In genomic region chr8:90346880-90347535, GRCm38 (mm10) we compare ENCODE assay signal across 9 mouse cellular contexts. TPM values are rescaled to one million over a fixed set of nuclear protein-coding genes. Genes with fewer than 3 reads are reported as not detected.
DNase-seq lines count a peak whose midpoint lies in the region; ATAC-seq and TF ChIP-seq lines count a peak whose summit lies in the region.
"Had no signal": no experiment of that assay in that cellular context is flagged by ENCODE, and none has a peak within 500 bp of the region (broad histone marks: within the 10 kb centered on the region; RNA-seq: fewer than 3 reads in every experiment).

No protein-coding gene starts in this region.

- no peaks in the 10 kb centered on the region; the same call in 1 of the 2 replicates for H3K27me3 ChIP-seq in kidney, adult 2 months (replicated peaks; ENCODE audit: control insufficient read depth, insufficient read depth, low read length)
- peaks cover 8% of the 10 kb centered on the region for H3K27me3 ChIP-seq in embryonic facial prominence, embryonic 13.5 days
- H3K27me3 ChIP-seq in intestine, embryonic 14.5 days (replicated peaks; ENCODE audit: control insufficient read depth, insufficient read depth, low read length), result no peaks in the 10 kb centered on the region
- no peaks in the 10 kb centered on the region for H3K27me3 ChIP-seq in midbrain, embryonic 15.5 days (replicated peaks)

- no peak for ATAC-seq in embryonic facial prominence, embryonic 13.5 days (ENCODE audit: insufficient number of reproducible peaks, insufficient read depth, low FRiP score, low TSS enrichment, low read depth)
- ATAC-seq in intestine, embryonic 14.5 days (replicated peaks; ENCODE audit: low FRiP score, low TSS enrichment, low read depth), result 0 out of 2 replicates have a peak, but pooled peaks have one; percentile 7
- ATAC-seq in midbrain, embryonic 15.5 days (replicated peaks), result no peak; the same call in 1 of the 2 replicates

- no peaks in the 10 kb centered on the region for H3K36me3 ChIP-seq in kidney, adult 2 months (ENCODE audit: control insufficient read depth, insufficient read depth, low read length)
- no peaks in the 10 kb centered on the region for H3K36me3 ChIP-seq in embryonic facial prominence, embryonic 13.5 days
- H3K36me3 ChIP-seq in intestine, embryonic 14.5 days (ENCODE audit: control insufficient read depth, insufficient read depth, low read length), result no peaks in the 10 kb centered on the region
- no peaks in the 10 kb centered on the region for H3K36me3 ChIP-seq in midbrain, embryonic 15.5 days (replicated peaks)

- TF ChIP-seq CTCF in kidney, adult 2 months (conservative IDR thresholded peaks at IDR 0.05; ENCODE audit: insufficient read depth, insufficient read length, low read depth, low read length), result no peak

- H3K4me2 ChIP-seq in embryonic facial prominence, embryonic 13.5 days, result peak overlapping the region; percentile 83
- H3K4me2 ChIP-seq in intestine, embryonic 14.5 days (ENCODE audit: low read length), result peak overlapping the region; percentile 73
- peak overlapping the region; percentile 83 for H3K4me2 ChIP-seq in midbrain, embryonic 15.5 days

- H3K4me1 ChIP-seq in kidney, adult 2 months (ENCODE audit: control insufficient read depth, insufficient read depth, low read length), result no peaks in the 10 kb centered on the region; the same call in 1 of the 2 replicates
- peaks cover 32% of the 10 kb centered on the region for H3K4me1 ChIP-seq in embryonic facial prominence, embryonic 13.5 days
- H3K4me1 ChIP-seq in intestine, embryonic 14.5 days (replicated peaks; ENCODE audit: control insufficient read depth, insufficient read depth, low read length), result peaks cover 25% of the 10 kb centered on the region
- H3K4me1 ChIP-seq in midbrain, embryonic 15.5 days, result peaks cover 29% of the 10 kb centered on the region

- peak overlapping the region; percentile 48 for H3K4me3 ChIP-seq in kidney, adult 2 months (ENCODE audit: insufficient read depth, low read depth, low read length)
- H3K4me3 ChIP-seq in embryonic facial prominence, embryonic 13.5 days, result peak overlapping the region; percentile 73
- peak overlapping the region; percentile 65 for H3K4me3 ChIP-seq in intestine, embryonic 14.5 days (ENCODE audit: low read depth, low read length)
- H3K4me3 ChIP-seq in midbrain, embryonic 15.5 days, result peak overlapping the region; percentile 66

- TF ChIP-seq POLR2A in kidney, adult 2 months (IDR thresholded peaks at IDR 0.05; ENCODE audit: low read depth, low read length), result no peak

- H3K27ac ChIP-seq in kidney, adult 2 months (ENCODE audit: insufficient read depth, low read depth, low read length), result peak overlapping the region; percentile 11; the same call in 1 of the 2 replicates
- peak overlapping the region; percentile 78; the same call in 1 of the 2 replicates for H3K27ac ChIP-seq in embryonic facial prominence, embryonic 13.5 days
- peak overlapping the region; percentile 64; the same call in 1 of the 2 replicates for H3K27ac ChIP-seq in intestine, embryonic 14.5 days (ENCODE audit: low read depth)
- H3K27ac ChIP-seq in midbrain, embryonic 15.5 days, result peak overlapping the region; percentile 93

- peak overlapping the region; percentile 89 for H3K9ac ChIP-seq in embryonic facial prominence, embryonic 13.5 days
- H3K9ac ChIP-seq in intestine, embryonic 14.5 days (ENCODE audit: low read length), result peak overlapping the region; percentile 83
- H3K9ac ChIP-seq in midbrain, embryonic 15.5 days, result peak overlapping the region; percentile 86

- 3% methylated on average over 21 of the region's 21 CpGs for WGBS in kidney, adult 2 months
- 2% methylated on average over 21 of the region's 21 CpGs for WGBS in embryonic facial prominence, embryonic 13.5 days
- 1% methylated on average over 21 of the region's 21 CpGs for WGBS in intestine, embryonic 14.5 days
- under 1% methylated on average over 21 of the region's 21 CpGs for WGBS in midbrain, embryonic 15.5 days

- DNase-seq in kidney, adult 2 months, result peak; percentile 3
- DNase-seq in kidney, postnatal 36 days, result no peak
- DNase-seq in intestine, embryonic 14.5 days (ENCODE audit: low spot score), result peak; percentile 63
- DNase-seq in gastrocnemius, postnatal 25 days, result no peak
- no peak for DNase-seq in urinary bladder, postnatal 36 days (ENCODE audit: low spot score in 2 of 2)
- no peak for DNase-seq in left cerebral cortex, adult 8-10 months (ENCODE audit: low spot score in 2 of 2)
- DNase-seq: right cerebral cortex, adult 18-20 months had no signal

- no peaks in the 10 kb centered on the region for H3K9me3 ChIP-seq in embryonic facial prominence, embryonic 13.5 days
- no peaks in the 10 kb centered on the region for H3K9me3 ChIP-seq in intestine, embryonic 14.5 days (ENCODE audit: control insufficient read depth, low read length)
- no peaks in the 10 kb centered on the region for H3K9me3 ChIP-seq in midbrain, embryonic 15.5 days

RNA-seq across cellular contexts. Expression of gene Tox3, which starts 1.1 kb away (rescaled TPM):
- polyA plus RNA-seq in kidney, adult 2 months (2012; rRNA removed), result 8.9 and 11.2 TPM in 2 replicates
- 5.0 and 8.1 TPM in 2 replicates for polyA plus RNA-seq in embryonic facial prominence, embryonic 13.5 days (2015; fragmentation: Nextera tagmentation; extraction: Ambion mirVana)
- 6.1 and 8.5 TPM in 2 replicates for polyA plus RNA-seq in intestine, embryonic 14.5 days (2014; fragmentation: Nextera tagmentation; extraction: Ambion mirVana)
- 37.3 and 40.5 TPM in 2 replicates for polyA plus RNA-seq in midbrain, embryonic 15.5 days (2015; fragmentation: Nextera tagmentation; extraction: Ambion mirVana)
- total RNA-seq in gastrocnemius, postnatal 25 days (2021), result under 1 TPM in 1 of 2 experiments, not detected in 1; 0.16 TPM
- total RNA-seq in left cerebral cortex, adult 8-10 months (2022), result 10 to 100 TPM; 20.6 to 22.6 (median 21.2) TPM

Comparison
In these comparisons a context has a peak if more than half of its experiments do, and no peak if none do; other contexts are left out.
1. DNase-seq: peak in kidney, adult 2 months (single experiment) and intestine, embryonic 14.5 days (single experiment); none in kidney, postnatal 36 days (0 of 2), gastrocnemius, postnatal 25 days (single experiment), urinary bladder, postnatal 36 days (0 of 2) and left cerebral cortex, adult 8-10 months (0 of 2).
2. H3K27ac ChIP-seq: peak in every context shown above with its lines; median percentile 93 in midbrain, embryonic 15.5 days; 78 in embryonic facial prominence, embryonic 13.5 days; 64 in intestine, embryonic 14.5 days; 11 in kidney, adult 2 months.
3. Peak in every context shown above with its lines, with median percentiles within 50 percentile points of each other: H3K4me3 ChIP-seq, H3K4me2 ChIP-seq and H3K9ac ChIP-seq.